Mouse (Mus musculus): ENCODE data around the gene Ralgapa1. TPM values are rescaled to one million over a fixed set of nuclear protein-coding genes. Genes with fewer than 3 reads are reported as not detected.

The Ralgapa1 gene
- polyA plus RNA-seq, 1 experiment from 2014 or later: 36.0 TPM

DNA sequence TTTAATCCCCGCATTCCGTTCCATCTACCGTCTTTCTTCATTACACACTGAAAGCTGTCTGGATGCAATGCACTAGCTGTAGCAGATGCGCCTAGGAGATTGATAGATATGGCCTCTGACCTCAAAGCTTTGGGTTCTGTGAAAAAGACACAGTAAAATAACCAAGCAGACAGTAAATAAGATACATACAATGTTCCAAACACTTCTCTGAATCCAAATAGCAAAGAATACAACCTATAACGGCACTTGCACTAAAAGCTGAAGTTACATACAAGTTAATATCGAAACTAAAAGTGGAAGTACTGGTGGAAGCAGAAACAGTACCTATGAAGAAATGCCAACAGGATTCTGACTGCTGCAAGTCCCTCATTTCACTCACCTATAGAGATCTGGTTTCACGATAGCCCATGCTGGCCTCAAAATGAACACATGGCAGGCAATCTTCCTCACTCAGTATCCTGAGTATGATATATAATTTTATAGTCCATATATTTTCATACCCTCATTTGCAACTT lies 172.9 kb downstream of the Ralgapa1 start:
- TF ChIP-seq CTCF (IDR thresholded peaks at IDR 0.05): no peak
- ATAC-seq (no peak), DNase-seq (ENCODE audit: low read depth, low spot score) (no peak)
- ChIA-PET POLR2A (no interaction called here), CTCF (no interaction called here)
- no peaks in the 10 kb centered on the region for H3K27me3 ChIP-seq
- in situ Hi-C loops (cut with MboI; ENCODE audit: low pct_unique_long_range_greater_than_20kb): no loop called here

DNA sequence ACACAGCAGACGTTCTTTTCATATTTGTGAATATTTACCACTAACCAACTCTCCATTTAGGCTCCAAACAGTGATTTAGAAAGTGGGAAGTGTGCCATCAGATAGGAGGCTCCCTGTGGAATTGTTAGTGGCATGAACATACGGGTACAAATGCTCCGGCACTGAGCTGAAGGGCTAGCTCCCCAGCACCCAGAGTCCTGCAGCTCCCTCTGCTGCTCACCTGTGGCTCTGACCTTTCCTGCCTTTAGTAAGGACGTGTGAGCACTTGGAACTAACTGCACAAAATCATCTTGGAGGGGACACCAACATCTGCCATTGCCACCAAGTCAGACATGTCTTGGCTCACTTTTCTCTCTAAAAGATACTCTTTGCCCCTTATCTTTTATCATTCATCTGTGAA lies 194.3 kb downstream of the Ralgapa1 start:
- peak; percentile 39 for TF ChIP-seq CTCF (IDR thresholded peaks at IDR 0.05)
- ATAC-seq (no peak), DNase-seq (ENCODE audit: low read depth, low spot score) (no peak)
- in situ Hi-C loops (cut with MboI; ENCODE audit: low pct_unique_long_range_greater_than_20kb): no loop called here
- no peaks in the 10 kb centered on the region for H3K27me3 ChIP-seq
- CTCF ChIA-PET: no interaction called here
- POLR2A ChIA-PET: no interaction called here

DNA sequence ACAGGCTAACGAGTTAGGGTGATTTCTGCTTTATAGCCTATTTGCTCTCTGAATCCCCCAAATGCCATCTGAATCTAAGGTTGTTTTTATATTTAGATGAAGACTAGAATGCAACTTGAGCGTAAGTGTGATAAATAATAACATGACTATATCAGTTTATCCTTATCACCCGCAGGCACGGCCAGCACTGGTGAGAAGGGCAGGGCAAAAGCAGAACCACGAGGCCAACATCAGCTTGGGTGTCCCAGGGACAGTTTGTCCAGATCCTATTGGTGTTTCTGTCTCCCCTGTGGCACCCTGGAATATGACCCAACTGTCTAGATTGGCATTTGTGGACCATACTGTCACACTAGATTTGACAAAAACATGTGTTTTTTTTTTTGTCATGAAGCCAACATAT lies 197.7 kb downstream of the Ralgapa1 start:
- POLR2A ChIA-PET: no interaction called here
- TF ChIP-seq CTCF (IDR thresholded peaks at IDR 0.05): no peak
- in situ Hi-C loops (cut with MboI; ENCODE audit: low pct_unique_long_range_greater_than_20kb): no loop called here
- no peaks in the 10 kb centered on the region for H3K27me3 ChIP-seq
- CTCF ChIA-PET: no interaction called here
- ATAC-seq (no peak), DNase-seq (ENCODE audit: low read depth, low spot score) (no peak)

DNA sequence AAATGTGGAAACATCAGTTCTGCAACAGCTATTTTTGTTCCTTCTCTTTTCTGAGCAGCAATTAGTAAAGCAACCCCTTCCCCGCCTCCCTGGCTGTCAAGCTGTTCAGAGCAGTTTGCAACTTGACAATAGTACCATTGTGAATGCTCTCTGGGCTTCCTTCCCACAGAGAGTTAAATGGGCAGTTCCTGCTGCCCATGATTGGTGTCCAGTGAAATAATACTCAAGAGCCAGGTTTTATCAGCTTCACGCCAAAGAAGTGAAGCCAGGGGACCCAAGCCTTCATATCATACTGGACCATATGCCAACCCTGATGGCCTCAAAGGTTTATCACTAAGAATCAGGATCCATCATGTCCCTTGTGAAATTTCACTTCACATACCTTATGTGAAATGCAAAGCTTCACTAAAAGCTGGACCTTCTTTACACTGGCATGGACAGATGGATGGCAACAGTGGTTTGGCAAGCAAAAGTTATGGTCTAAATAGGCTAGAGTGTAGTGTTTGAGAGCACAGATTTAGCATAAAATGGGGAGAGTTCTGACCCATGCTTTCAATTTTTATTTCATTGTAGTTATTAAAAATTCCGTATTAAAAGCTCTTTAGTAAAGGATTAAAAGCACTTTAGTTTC lies 198.2 kb downstream of the Ralgapa1 start:
- DNase-seq (ENCODE audit: low read depth, low spot score) (no peak), ATAC-seq (no peak)
- TF ChIP-seq CTCF (IDR thresholded peaks at IDR 0.05): no peak
- in situ Hi-C loops (cut with MboI; ENCODE audit: low pct_unique_long_range_greater_than_20kb): no loop called here
- CTCF ChIA-PET: no interaction called here
- POLR2A ChIA-PET: no interaction called here
- H3K27me3 ChIP-seq: no peaks in the 10 kb centered on the region

DNA sequence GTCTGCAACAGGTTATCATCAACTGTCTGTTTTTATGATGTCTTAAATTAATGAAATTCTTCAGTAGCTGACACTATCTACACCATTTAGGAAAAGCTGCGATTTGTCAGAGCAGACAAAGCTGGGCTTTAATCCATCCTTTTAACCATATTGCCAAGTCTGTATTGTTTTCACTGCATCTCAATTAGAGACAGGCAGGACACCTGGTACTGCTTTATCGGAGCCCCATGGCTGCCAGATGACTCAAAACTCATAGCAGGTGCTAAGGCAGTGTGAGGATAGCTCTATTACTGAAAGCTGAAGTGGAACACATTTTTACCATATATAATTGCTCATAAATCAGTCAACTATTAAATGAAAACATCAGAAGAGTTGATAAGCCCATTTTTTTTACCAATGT lies 200.6 kb downstream of the Ralgapa1 start:
- no peak for DNase-seq (ENCODE audit: low read depth, low spot score)
- no peak for ATAC-seq
- ChIA-PET POLR2A (no interaction called here), CTCF (no interaction called here)
- in situ Hi-C loops (cut with MboI; ENCODE audit: low pct_unique_long_range_greater_than_20kb): no loop called here
- no peaks in the 10 kb centered on the region for H3K27me3 ChIP-seq
- TF ChIP-seq CTCF (IDR thresholded peaks at IDR 0.05): no peak

DNA sequence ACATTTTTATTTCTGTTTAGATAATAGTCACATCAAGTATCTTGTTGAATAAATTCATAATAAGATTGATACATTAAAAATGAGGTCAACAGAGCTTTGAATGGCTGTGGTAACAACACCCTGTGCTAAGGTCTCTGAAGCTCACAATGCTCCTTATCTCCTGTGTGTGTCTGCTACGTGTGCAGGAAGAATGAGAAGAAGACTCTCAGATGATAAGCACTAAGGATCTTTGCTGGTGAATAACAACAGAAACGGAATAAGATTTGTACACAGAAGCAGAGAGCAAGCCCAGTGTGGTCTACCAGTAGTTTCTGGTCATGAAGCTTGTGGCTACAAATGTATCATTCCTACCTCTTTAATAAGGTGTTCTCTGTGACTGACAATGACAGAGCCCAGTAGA lies 210.2 kb downstream of the Ralgapa1 start:
- in situ Hi-C loops (cut with MboI; ENCODE audit: low pct_unique_long_range_greater_than_20kb): no loop called here
- TF ChIP-seq CTCF (IDR thresholded peaks at IDR 0.05): no peak
- DNase-seq (ENCODE audit: low read depth, low spot score) (no peak), ATAC-seq (no peak)
- POLR2A ChIA-PET: no interaction called here
- CTCF ChIA-PET: no interaction called here
- H3K27me3 ChIP-seq: no peaks in the 10 kb centered on the region

DNA sequence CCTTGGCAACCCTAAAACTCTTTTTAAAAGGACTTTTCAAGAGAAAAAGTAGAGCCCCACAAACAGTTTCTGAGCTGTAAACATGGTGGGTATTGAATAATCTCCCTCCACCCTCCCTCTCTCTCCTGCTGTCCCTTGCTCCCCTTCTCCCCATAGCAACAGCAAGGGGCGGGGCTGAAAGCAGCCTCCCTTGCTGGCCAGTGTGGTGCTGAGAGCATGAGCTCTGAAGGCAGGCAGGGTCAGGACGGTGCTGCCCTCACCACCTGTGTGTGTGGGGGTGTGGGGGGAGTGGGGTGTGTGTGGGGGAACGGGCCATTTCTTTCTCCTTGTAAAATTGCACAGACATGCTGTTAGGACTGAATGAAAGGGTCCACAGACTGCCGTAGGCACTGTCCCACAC lies 213.1 kb downstream of the Ralgapa1 start:
- POLR2A ChIA-PET: no interaction called here
- in situ Hi-C loops (cut with MboI; ENCODE audit: low pct_unique_long_range_greater_than_20kb): no loop called here
- no peaks in the 10 kb centered on the region for H3K27me3 ChIP-seq
- DNase-seq (ENCODE audit: low read depth, low spot score) (no peak), ATAC-seq (no peak)
- TF ChIP-seq CTCF (IDR thresholded peaks at IDR 0.05): no peak
- CTCF ChIA-PET: no interaction called here

DNA sequence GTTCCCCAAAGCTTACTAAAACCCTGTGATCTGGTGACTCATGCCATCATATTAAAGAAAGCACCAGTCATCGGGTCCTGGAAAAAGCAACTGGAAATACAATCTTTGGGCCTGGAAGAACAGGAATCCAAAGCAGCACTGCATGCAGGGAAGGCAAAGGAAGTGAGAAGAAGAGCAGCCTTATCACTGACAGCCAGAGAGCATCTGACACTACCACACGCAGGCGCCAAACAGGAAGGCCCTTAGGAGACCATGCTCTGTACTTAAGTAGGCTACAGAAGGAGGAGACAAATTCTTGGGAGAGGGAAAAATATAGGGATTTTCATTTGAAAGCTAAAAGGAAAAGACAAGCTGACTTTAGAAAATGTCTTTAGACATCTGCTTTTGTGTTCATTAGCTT lies 216.6 kb downstream of the Ralgapa1 start:
- TF ChIP-seq CTCF (IDR thresholded peaks at IDR 0.05): no peak
- POLR2A ChIA-PET: no interaction called here
- CTCF ChIA-PET: no interaction called here
- ATAC-seq: no peak
- no peaks in the 10 kb centered on the region for H3K27me3 ChIP-seq
- in situ Hi-C loops (cut with MboI; ENCODE audit: low pct_unique_long_range_greater_than_20kb): no loop called here
- no peak for DNase-seq (ENCODE audit: low read depth, low spot score)

DNA sequence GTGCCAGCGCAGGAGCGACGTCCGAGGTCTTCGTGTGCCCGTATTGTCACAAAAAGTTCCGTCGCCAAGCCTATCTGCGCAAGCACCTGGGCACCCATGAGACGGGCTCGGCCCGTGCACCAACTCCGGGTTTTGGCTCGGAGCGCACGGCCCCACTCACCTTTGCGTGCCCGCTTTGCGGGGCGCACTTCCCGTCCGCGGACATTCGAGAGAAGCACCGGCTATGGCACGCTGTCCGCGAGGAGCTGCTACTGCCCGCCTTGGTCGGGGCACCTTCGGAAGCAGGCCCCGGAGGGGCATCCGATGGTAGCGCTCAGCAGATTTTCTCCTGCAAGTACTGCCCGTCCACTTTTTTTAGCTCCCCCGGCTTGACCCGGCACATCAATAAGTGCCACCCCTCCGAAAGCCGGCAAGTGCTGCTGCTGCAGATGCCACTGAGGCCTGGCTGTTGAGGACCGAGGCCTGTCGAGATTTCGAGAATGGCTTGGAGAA lies 220.4 kb downstream of the Ralgapa1 start:
- TF ChIP-seq CTCF (IDR thresholded peaks at IDR 0.05): no peak
- in situ Hi-C loops (cut with MboI; ENCODE audit: low pct_unique_long_range_greater_than_20kb): no loop called here
- no peaks in the 10 kb centered on the region for H3K27me3 ChIP-seq
- ChIA-PET POLR2A (no interaction called here), CTCF (interaction anchor here (1.0 kb wide), 1 partner anchor 9 kb away, joined by 3 read pairs; no protein-coding TSS in a partner anchor)
- ATAC-seq (no peak), DNase-seq (ENCODE audit: low read depth, low spot score) (no peak)

DNA sequence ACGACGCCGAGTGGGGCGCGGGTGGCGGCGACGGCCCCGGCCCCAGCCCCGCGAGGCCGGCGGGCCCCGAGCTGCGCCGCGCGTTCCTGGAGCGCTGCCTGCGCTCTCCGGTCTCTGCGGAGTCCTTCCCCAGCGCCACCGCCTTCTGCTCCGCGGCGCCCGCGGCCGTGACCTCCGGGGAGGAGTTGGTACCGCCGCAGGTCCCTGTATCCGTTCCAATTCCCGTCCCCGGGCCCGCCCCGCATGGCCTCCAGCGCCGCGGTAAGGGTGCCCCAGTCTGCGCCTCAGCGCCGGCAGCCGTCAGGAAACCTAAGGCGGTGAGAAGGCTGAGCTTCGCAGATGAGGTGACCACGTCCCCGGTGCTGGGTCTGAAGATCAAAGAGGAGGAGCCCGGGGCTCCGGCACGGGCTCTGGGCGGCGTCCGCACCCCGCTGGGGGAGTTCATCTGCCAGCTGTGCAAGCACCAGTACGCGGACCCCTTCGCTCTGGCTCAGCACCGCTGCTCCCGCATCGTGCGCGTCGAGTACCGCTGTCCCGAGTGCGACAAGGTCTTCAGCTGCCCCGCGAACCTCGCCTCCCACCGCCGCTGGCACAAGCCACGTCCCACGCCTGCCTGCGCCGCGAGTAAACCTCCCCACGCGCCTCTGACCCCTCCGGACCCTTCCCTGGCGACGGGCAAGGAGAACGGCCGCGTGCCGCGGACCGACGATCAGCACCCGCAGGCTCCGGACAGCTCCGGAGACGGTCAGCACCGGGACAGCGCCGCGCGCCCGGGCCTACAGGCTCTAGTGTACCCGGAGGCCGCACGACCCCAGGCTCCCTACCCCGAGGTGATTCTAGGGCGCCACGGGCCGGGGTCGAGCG lies 221.1 kb downstream of the Ralgapa1 start:
- ATAC-seq (no peak), DNase-seq (ENCODE audit: low read depth, low spot score) (no peak)
- POLR2A ChIA-PET: no interaction called here
- CTCF ChIA-PET: no interaction called here
- no peak for TF ChIP-seq CTCF (IDR thresholded peaks at IDR 0.05)
- H3K27me3 ChIP-seq: no peaks in the 10 kb centered on the region
- in situ Hi-C loops (cut with MboI; ENCODE audit: low pct_unique_long_range_greater_than_20kb): no loop called here

DNA sequence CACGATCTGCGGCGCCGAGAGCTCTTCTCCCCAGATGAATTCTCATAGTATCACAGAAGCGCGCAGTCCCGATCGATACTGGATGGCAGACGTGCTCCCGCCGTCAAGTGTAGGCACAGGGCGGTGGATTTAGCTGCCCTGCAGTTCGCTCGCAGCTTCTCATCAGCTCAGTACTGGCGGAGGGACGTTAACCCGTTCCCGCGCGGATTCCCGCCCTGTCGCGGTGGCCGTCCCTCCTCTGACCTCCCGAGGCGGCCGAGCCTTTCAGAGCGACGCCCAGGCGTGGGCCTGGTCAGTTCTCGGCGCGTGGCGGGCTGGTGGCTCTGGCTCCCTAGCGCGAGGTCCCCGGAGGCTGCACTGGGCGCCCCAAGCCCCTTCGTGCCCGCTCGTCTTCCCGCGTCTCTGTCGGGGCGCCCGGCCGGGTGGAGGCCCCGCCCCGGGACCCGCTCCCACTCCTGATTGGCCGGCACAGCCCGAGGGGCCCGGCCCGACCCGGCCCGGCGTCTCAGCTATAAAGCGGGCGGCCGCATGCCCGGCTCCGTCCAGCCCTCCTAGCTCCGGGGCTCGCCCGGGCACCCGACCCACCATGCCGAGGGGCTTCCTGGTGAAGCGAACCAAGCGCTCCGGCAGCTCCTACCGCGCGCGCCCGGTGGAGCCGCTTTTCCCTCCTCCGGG lies 221.9 kb downstream of the Ralgapa1 start, which contains the start of gene Insm2:
Gene Insm2 (plus strand): TSS at position 541 of the 675 bp plus-strand sequence.
- ATAC-seq (no peak), DNase-seq (ENCODE audit: low read depth, low spot score) (no peak)
- in situ Hi-C loops (cut with MboI; ENCODE audit: low pct_unique_long_range_greater_than_20kb): no loop called here
- ChIA-PET CTCF (no interaction called here), POLR2A (no interaction called here)
- H3K27me3 ChIP-seq: no peaks in the 10 kb centered on the region
- TF ChIP-seq CTCF (IDR thresholded peaks at IDR 0.05): no peak
